Comparison of ENCODE assay signal across 14 mouse cellular contexts in the genomic region with DNA sequence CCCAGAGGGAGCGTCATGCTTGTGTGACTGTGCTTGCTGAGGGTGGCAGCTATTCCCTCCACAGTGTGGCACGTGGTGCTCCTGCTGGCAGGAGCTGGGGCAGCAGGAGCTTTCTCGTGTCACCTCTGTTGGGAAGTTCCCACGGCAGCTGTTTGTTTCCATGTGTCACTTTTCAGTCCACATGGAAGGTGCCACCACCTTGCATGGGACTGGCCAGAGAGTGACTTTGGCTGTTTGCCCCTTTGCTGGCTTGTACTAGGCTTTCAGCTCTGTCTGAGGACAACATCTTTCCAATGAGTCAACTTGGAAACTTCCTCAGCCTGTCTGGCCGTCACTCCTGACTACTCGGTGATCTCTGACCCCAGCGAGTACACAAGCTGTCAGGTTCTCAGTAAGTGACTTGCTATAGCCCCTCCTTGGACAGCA. TPM values are rescaled to one million over a fixed set of nuclear protein-coding genes. Genes with fewer than 3 reads are reported as not detected.
DNase-seq lines count a peak whose midpoint lies in the region; ATAC-seq and TF ChIP-seq lines count a peak whose summit lies in the region.
"Had no signal": no experiment of that assay in that cellular context is flagged by ENCODE, and none has a peak within 500 bp of the region (broad histone marks: within the 10 kb centered on the region; RNA-seq: fewer than 3 reads in every experiment).

No protein-coding gene starts in this region.

- no peak overlapping the region for H3K4me3 ChIP-seq in liver, embryonic 11.5 days (ENCODE audit: low read depth, low read length)
- H3K4me3 ChIP-seq in liver, postnatal 0 days (ENCODE audit: low read depth, low read length): no peak overlapping the region
- H3K4me3 ChIP-seq: limb, embryonic 13.5 days; myocyte had no signal

- WGBS in liver, embryonic 11.5 days: 41% methylated on average over 7 of the region's 7 CpGs
- WGBS in liver, postnatal 0 days (ENCODE audit: insufficient replicate concordance): 34% methylated on average over 7 of the region's 7 CpGs

- peak; percentile 62; the same call in 1 of the 2 replicates for ATAC-seq in frontal cortex, adult (ENCODE audit: low TSS enrichment)
- no peak for ATAC-seq in liver, embryonic 11.5 days (replicated peaks; ENCODE audit: low FRiP score)
- ATAC-seq in liver, postnatal 0 days: 0 out of 2 replicates have a peak, but pooled peaks have one; percentile 12

- no peak overlapping the region for H3K27ac ChIP-seq in liver, embryonic 11.5 days (ENCODE audit: low read depth, low read length)
- no peak overlapping the region for H3K27ac ChIP-seq in liver, postnatal 0 days (ENCODE audit: low read depth)
- H3K27ac ChIP-seq: hindbrain, embryonic 14.5 days; limb, embryonic 13.5 days had no signal

- TF ChIP-seq EP300 in liver, postnatal 0 days (IDR thresholded peaks at IDR 0.05; ENCODE audit: low read depth): no peak

- no peaks in the 10 kb centered on the region for H3K4me1 ChIP-seq in liver, embryonic 11.5 days (replicated peaks; ENCODE audit: control insufficient read depth, insufficient read depth, low read length)
- H3K4me1 ChIP-seq in liver, postnatal 0 days (ENCODE audit: insufficient read depth): peaks cover 9% of the 10 kb centered on the region; the same call in 1 of the 2 replicates

- no peaks in the 10 kb centered on the region for H3K9me3 ChIP-seq in liver, embryonic 11.5 days (ENCODE audit: control insufficient read depth, low read length)
- H3K9me3 ChIP-seq in liver, postnatal 0 days (ENCODE audit: low read length): no peaks in the 10 kb centered on the region
- H3K9me3 ChIP-seq: limb, embryonic 13.5 days had no signal

- H3K27me3 ChIP-seq in liver, embryonic 11.5 days (replicated peaks; ENCODE audit: control insufficient read depth, insufficient read depth, low read length): 0 out of 2 replicates have a peak, but pooled peaks cover 4% of the 10 kb centered on the region
- H3K27me3 ChIP-seq in liver, postnatal 0 days (ENCODE audit: insufficient read depth, low read length): no peaks in the 10 kb centered on the region
- H3K27me3 ChIP-seq: limb, embryonic 13.5 days had no signal

- DNase-seq in frontal cortex, postnatal 10 days (ENCODE audit: low spot score in 2 of 2): no peak
- DNase-seq in liver, embryonic 11.5 days (ENCODE audit: low spot score): peak; percentile 28
- DNase-seq in liver: no peak
- peak; percentile 58 for DNase-seq in gastrocnemius, postnatal 25 days
- peak; percentile 19 for DNase-seq in liver, postnatal 0 days
- no peak for DNase-seq in MN1 (ENCODE audit: low spot score)
- no peak for DNase-seq in frontal cortex, adult 2 months (ENCODE audit: extremely low spot score in 1 of 2, low spot score in 1 of 2)
- DNase-seq: cerebellum, postnatal 25 days; thymus, postnatal 25 days had no signal

- H3K4me2 ChIP-seq in liver, embryonic 11.5 days: no peak overlapping the region
- H3K4me2 ChIP-seq in liver, postnatal 0 days (ENCODE audit: low read depth, low read length): no peak overlapping the region
- H3K4me2 ChIP-seq: hindbrain, embryonic 14.5 days; limb, embryonic 13.5 days had no signal

- no peak for TF ChIP-seq CTCF in liver, postnatal 0 days (IDR thresholded peaks at IDR 0.05; ENCODE audit: low read depth)

- H3K36me3 ChIP-seq in liver, embryonic 11.5 days (ENCODE audit: control insufficient read depth, insufficient read depth, low read length): no peaks in the 10 kb centered on the region
- no peaks in the 10 kb centered on the region for H3K36me3 ChIP-seq in liver, postnatal 0 days (replicated peaks; ENCODE audit: insufficient read depth, low read length)
- H3K36me3 ChIP-seq: limb, embryonic 13.5 days had no signal

- H3K9ac ChIP-seq in liver, embryonic 11.5 days (ENCODE audit: low read depth, low read length): no peak overlapping the region
- H3K9ac ChIP-seq in liver, postnatal 0 days (replicated peaks): 0 out of 2 replicates have a peak overlapping the region, but pooled peaks have one; percentile 3
- H3K9ac ChIP-seq: hindbrain, embryonic 14.5 days; limb, embryonic 13.5 days had no signal

RNA-seq across cellular contexts. Expression of gene Efna1, which starts 7.6 kb away (rescaled TPM):
- polyA plus RNA-seq in liver, embryonic 11.5 days (2014; fragmentation: Nextera tagmentation; extraction: Ambion mirVana): 11.4 and 11.8 TPM in 2 replicates
- total RNA-seq in gastrocnemius, postnatal 25 days (2021): 10 to 100 TPM; 10.2 to 12.8 TPM
- polyA plus RNA-seq in liver, postnatal 0 days (2015; fragmentation: Nextera tagmentation; extraction: Ambion mirVana): 22.1 and 27.8 TPM in 2 replicates
- 7.3 and 7.9 TPM in 2 replicates for polyA plus RNA-seq in frontal cortex, adult 2 months (2012; rRNA removed)
- total RNA-seq: megakaryocyte, adult 5-6 weeks had no signal

RNA-seq across cellular contexts. Expression of gene Slc50a1, which starts 18.1 kb away (rescaled TPM):
- 25.3 and 31.5 TPM in 2 replicates for polyA plus RNA-seq in liver, embryonic 11.5 days (2014; fragmentation: Nextera tagmentation; extraction: Ambion mirVana)
- total RNA-seq in gastrocnemius, postnatal 25 days (2021): 10 to 100 TPM in 1 of 2 experiments, 1 to 10 TPM in 1; 8.2 to 11.4 TPM
- polyA plus RNA-seq in liver, postnatal 0 days (2015; fragmentation: Nextera tagmentation; extraction: Ambion mirVana): 18.3 and 19.6 TPM in 2 replicates
- polyA plus RNA-seq in frontal cortex, adult 2 months (2012; rRNA removed): 90.0 and 93.9 TPM in 2 replicates

RNA-seq across cellular contexts. Expression of gene Dpm3, which starts 29.4 kb away (rescaled TPM):
- polyA plus RNA-seq in liver, embryonic 11.5 days (2014; fragmentation: Nextera tagmentation; extraction: Ambion mirVana): 106 and 118 TPM in 2 replicates
- total RNA-seq in gastrocnemius, postnatal 25 days (2021): 10 to 100 TPM; 24.7 to 28.8 TPM
- polyA plus RNA-seq in liver, postnatal 0 days (2015; fragmentation: Nextera tagmentation; extraction: Ambion mirVana): 63.2 and 73.2 TPM in 2 replicates
- polyA plus RNA-seq in frontal cortex, adult 2 months (2012; rRNA removed): 131 and 188 TPM in 2 replicates

RNA-seq across cellular contexts. Expression of gene Efna3, which starts 34.2 kb away (rescaled TPM):
- 2.1 and 3.9 TPM in 2 replicates for polyA plus RNA-seq in liver, embryonic 11.5 days (2014; fragmentation: Nextera tagmentation; extraction: Ambion mirVana)
- total RNA-seq in gastrocnemius, postnatal 25 days (2021): not detected
- polyA plus RNA-seq in liver, postnatal 0 days (2015; fragmentation: Nextera tagmentation; extraction: Ambion mirVana): not detected in 2 replicates
- 68.0 and 78.5 TPM in 2 replicates for polyA plus RNA-seq in frontal cortex, adult 2 months (2012; rRNA removed)
- total RNA-seq: megakaryocyte, adult 5-6 weeks had no signal

RNA-seq across cellular contexts. Expression of gene Trim46, which starts 42.4 kb away (rescaled TPM):
- 0.97 and 1.7 TPM in 2 replicates for polyA plus RNA-seq in liver, embryonic 11.5 days (2014; fragmentation: Nextera tagmentation; extraction: Ambion mirVana)
- total RNA-seq in gastrocnemius, postnatal 25 days (2021): under 1 TPM; 0.28 to 0.38 TPM
- 0.06 and 0.21 TPM in 2 replicates for polyA plus RNA-seq in liver, postnatal 0 days (2015; fragmentation: Nextera tagmentation; extraction: Ambion mirVana)
- 96.7 and 99.7 TPM in 2 replicates for polyA plus RNA-seq in frontal cortex, adult 2 months (2012; rRNA removed)

Comparison
In these comparisons a context has a peak if more than half of its experiments do, and no peak if none do; other contexts are left out.
1. DNase-seq: peak in liver, embryonic 11.5 days (single experiment), gastrocnemius, postnatal 25 days (single experiment) and liver, postnatal 0 days (single experiment); none in frontal cortex, postnatal 10 days (0 of 2), liver (single experiment), MN1 (single experiment) and frontal cortex, adult 2 months (0 of 2).